Mouse (Mus musculus): ENCODE data around the gene Gusb. TPM values are rescaled to one million over a fixed set of nuclear protein-coding genes. Genes with fewer than 3 reads are reported as not detected.
"Not testable (repeated sequence)": the region's sequence is repeated elsewhere in the genome, so short reads cannot be mapped to it uniquely, and the experiment has no call there.

Gusb gene
- polyA plus RNA-seq, 1 experiment, result 35.0 TPM

DNA sequence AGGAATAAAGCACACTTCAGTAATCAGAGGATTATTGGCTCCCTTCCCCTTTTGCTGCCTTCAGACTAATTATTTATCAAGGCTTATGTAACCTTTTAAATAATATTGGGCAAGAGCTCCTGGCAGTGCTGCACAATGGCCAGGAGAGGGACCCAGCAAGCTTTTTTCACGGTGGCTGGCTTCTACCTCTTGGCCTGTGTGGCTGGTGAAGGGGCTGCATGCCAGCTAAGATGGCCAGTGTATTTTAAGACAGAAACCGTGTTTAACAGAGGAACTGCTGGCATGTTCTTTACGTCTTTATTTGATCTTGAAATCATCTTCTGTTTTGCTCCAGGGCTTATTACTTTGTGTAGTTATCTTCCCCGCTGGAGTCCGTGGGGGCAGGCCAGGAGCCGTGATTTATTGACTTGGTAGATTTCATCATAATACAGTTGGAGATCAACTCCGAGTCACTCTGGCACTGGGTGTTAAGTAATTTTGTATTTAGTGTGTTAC lies 41.4 kb upstream of the Gusb start:
- Histone ChIP-seq H3K27me3 (ENCODE audit: control insufficient read depth, insufficient read depth, insufficient read length) (no peaks in the 10 kb centered on the region), H3K4me2 (ENCODE audit: low read depth) (no peak overlapping the region), H3ac (ENCODE audit: control insufficient read depth, insufficient read length) (no peak overlapping the region), H3K36me3 (ENCODE audit: control insufficient read depth, insufficient read depth) (peaks cover 40% of the 10 kb centered on the region), H3K79me2 (ENCODE audit: control insufficient read depth, insufficient read depth) (no peaks in the 10 kb centered on the region), H3K4me3 (no peak overlapping the region)
- no peak for TF ChIP-seq POLR2A (IDR thresholded peaks at IDR 0.05; ENCODE audit: insufficient read length, low read depth)
- TF ChIP-seq TCF12 (IDR thresholded peaks at IDR 0.05; ENCODE audit: insufficient read depth, poor library complexity, severe bottlenecking), result no peak
- TF ChIP-seq REST (IDR thresholded peaks at IDR 0.05; ENCODE audit: insufficient read depth, insufficient read length), result no peak
- no peak for TF ChIP-seq CEBPB (IDR thresholded peaks at IDR 0.05; ENCODE audit: insufficient read depth, poor library complexity, severe bottlenecking)
- no peak for TF ChIP-seq POLR2AphosphoS2 (IDR thresholded peaks at IDR 0.05; ENCODE audit: insufficient read length, low read depth)
- TF ChIP-seq USF1 (IDR thresholded peaks at IDR 0.05; ENCODE audit: low read depth), result no peak
- no peak for TF ChIP-seq MAX (IDR thresholded peaks at IDR 0.05; ENCODE audit: low read depth)
- TF ChIP-seq E2F4 (IDR thresholded peaks at IDR 0.05; ENCODE audit: insufficient read depth), result no peak
- TF ChIP-seq MYOG (IDR thresholded peaks at IDR 0.05; ENCODE audit: control insufficient read depth in 1 of 3, insufficient read depth in 1 of 3, insufficient read length in 2 of 3, low read depth in 2 of 3), result no peak

DNA sequence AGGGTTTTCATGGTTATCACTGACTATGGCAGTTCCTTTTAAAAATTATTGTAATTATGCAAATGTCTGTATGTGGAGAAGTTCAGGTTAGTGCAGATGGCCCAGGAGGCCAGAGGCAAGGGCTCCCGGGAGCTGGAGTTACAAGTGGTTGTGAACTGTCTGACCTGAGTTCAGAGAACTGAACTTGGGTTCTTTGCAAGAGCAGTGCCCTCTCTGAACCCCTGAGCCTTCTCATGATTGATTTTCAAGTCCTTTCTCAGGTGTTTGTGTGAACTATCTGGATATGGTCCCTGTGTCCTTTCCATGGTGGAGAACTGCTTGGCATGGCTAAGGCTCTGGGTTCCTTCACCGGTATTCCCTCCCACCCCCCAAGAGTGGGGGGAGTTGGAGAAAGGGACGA lies 40.9 kb upstream of the Gusb start:
- no peaks in the 10 kb centered on the region for H3K27me3 ChIP-seq (ENCODE audit: control insufficient read depth, insufficient read depth, insufficient read length)
- H3K36me3 ChIP-seq (ENCODE audit: control insufficient read depth, insufficient read depth), result peaks cover 40% of the 10 kb centered on the region
- H3K79me2 ChIP-seq (ENCODE audit: control insufficient read depth, insufficient read depth), result no peaks in the 10 kb centered on the region
- H3K4me2 ChIP-seq (ENCODE audit: low read depth), result no peak overlapping the region
- no peak overlapping the region for H3ac ChIP-seq (ENCODE audit: control insufficient read depth, insufficient read length)
- no peak for TF ChIP-seq MYOG (IDR thresholded peaks at IDR 0.05; ENCODE audit: control insufficient read depth in 1 of 3, insufficient read depth in 1 of 3, insufficient read length in 2 of 3, low read depth in 2 of 3)
- no peak overlapping the region for H3K4me3 ChIP-seq

DNA sequence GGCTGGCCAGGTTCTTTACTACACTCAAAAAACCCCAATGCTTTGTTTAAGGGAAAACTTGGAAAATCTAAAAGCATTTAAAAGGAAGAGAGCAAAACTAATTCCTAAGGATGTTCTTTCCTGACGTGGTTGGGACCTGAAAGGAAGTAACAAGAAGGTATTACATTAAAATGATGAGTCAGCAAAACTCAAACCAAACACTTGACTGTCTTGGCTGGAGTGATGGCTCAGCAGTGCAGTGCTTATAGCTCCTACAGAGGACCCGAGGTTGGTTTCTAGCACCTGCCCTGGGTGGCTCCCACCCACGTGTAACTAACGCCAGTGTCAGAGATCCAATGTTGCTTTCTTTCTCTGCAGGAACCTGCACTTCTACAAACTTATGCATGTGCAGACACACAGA lies 38.4 kb upstream of the Gusb start:
- Histone ChIP-seq H3ac (ENCODE audit: control insufficient read depth, insufficient read length) (no peak overlapping the region), H3K36me3 (ENCODE audit: control insufficient read depth, insufficient read depth) (peaks cover 27% of the 10 kb centered on the region), H3K4me2 (ENCODE audit: low read depth) (no peak overlapping the region), H3K4me3 (no peak overlapping the region), H3K79me2 (ENCODE audit: control insufficient read depth, insufficient read depth) (no peaks in the 10 kb centered on the region), H3K27me3 (ENCODE audit: control insufficient read depth, insufficient read depth, insufficient read length) (no peaks in the 10 kb centered on the region)
- no peak for TF ChIP-seq USF1 (IDR thresholded peaks at IDR 0.05; ENCODE audit: low read depth)
- no peak for TF ChIP-seq SRF (IDR thresholded peaks at IDR 0.05; ENCODE audit: control insufficient read depth, insufficient read length, low read depth)
- TF ChIP-seq E2F4 (IDR thresholded peaks at IDR 0.05; ENCODE audit: insufficient read depth), result no peak
- no peak for TF ChIP-seq TCF3 (IDR thresholded peaks at IDR 0.05; ENCODE audit: insufficient read length, low read depth)
- TF ChIP-seq MYOD1 (IDR thresholded peaks at IDR 0.05; ENCODE audit: control insufficient read depth in 1 of 3, insufficient read length in 2 of 3, low read depth in 2 of 3), result no peak
- no peak for TF ChIP-seq POLR2AphosphoS2 (IDR thresholded peaks at IDR 0.05; ENCODE audit: insufficient read length, low read depth)
- TF ChIP-seq TCF12 (IDR thresholded peaks at IDR 0.05; ENCODE audit: insufficient read depth, poor library complexity, severe bottlenecking), result no peak
- TF ChIP-seq CEBPB (IDR thresholded peaks at IDR 0.05; ENCODE audit: insufficient read depth, poor library complexity, severe bottlenecking), result no peak
- TF ChIP-seq MYOG (IDR thresholded peaks at IDR 0.05; ENCODE audit: control insufficient read depth in 1 of 3, insufficient read depth in 1 of 3, insufficient read length in 2 of 3, low read depth in 2 of 3), result no peak
- no peak for TF ChIP-seq POLR2A (IDR thresholded peaks at IDR 0.05; ENCODE audit: insufficient read length, low read depth)
- TF ChIP-seq MAX (IDR thresholded peaks at IDR 0.05; ENCODE audit: low read depth), result no peak
- no peak for TF ChIP-seq REST (IDR thresholded peaks at IDR 0.05; ENCODE audit: insufficient read depth, insufficient read length)

DNA sequence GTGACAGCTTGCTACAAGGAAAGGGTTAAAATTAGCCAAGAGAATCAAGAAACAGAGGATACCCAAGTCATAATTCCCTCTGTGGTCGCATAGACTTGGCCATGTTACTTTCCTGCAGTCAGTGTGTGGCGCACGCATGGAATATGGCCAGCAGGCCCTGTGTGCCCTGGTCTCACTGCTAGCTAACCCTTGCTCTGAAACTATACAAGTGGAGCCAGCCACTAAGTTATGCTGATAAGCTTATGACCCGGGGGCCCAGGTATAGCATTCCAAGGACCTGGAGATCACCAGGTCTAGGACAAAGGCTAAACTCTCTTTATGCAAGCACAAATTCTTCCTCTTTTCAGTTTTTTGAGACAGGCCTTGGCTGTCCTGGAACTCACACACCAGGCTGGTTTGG lies 37.9 kb upstream of the Gusb start:
- Histone ChIP-seq H3K4me3 (no peak overlapping the region), H3K27me3 (ENCODE audit: control insufficient read depth, insufficient read depth, insufficient read length) (no peaks in the 10 kb centered on the region), H3K79me2 (ENCODE audit: control insufficient read depth, insufficient read depth) (no peaks in the 10 kb centered on the region), H3K4me2 (ENCODE audit: low read depth) (no peak overlapping the region), H3K36me3 (ENCODE audit: control insufficient read depth, insufficient read depth) (peaks cover 27% of the 10 kb centered on the region), H3ac (ENCODE audit: control insufficient read depth, insufficient read length) (no peak overlapping the region)
- TF ChIP-seq REST (IDR thresholded peaks at IDR 0.05; ENCODE audit: insufficient read depth, insufficient read length) (no peak), USF1 (IDR thresholded peaks at IDR 0.05; ENCODE audit: low read depth) (no peak)

DNA sequence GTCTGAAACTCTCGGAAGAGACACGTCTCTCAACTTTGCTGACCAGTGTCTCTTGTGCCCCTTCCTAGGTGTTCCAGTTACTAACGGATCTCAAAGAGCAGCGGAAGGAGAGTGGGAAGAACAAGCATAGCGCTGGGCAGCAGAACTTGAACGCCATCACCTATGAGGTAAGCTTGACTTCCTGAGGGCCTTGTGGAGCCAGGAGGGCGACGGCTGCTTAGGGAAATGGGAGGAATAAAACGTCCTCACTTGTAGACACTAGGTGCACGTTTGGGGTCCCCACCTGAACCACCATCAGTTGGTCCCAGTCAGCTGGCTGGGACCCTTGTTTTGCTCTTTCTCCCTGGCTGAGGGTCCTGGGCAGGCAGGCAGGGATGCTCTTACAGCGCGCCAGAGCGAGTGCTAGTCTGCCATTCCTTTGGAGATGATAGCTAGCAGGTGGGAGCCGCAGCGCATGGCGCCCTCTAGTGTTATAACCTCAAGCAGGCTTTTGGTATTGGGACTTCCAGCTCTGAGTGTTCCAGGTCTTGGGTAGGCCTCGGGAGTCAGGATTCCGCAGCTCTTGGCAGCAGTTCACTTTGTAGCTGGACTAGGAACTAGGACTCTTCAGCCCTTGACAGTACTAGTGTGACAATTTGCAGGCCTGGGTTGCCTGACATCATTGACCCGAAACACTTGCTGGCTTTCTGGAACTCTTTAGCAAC lies 35.1 kb upstream of the Gusb start:
- Histone ChIP-seq H3ac (ENCODE audit: control insufficient read depth, insufficient read length) (no peak overlapping the region), H3K4me2 (ENCODE audit: low read depth) (no peak overlapping the region), H3K27me3 (ENCODE audit: control insufficient read depth, insufficient read depth, insufficient read length) (no peaks in the 10 kb centered on the region), H3K4me3 (no peak overlapping the region), H3K79me2 (ENCODE audit: control insufficient read depth, insufficient read depth) (peaks cover 7% of the 10 kb centered on the region), H3K36me3 (ENCODE audit: control insufficient read depth, insufficient read depth) (peaks cover 27% of the 10 kb centered on the region)
- TF ChIP-seq USF1 (IDR thresholded peaks at IDR 0.05; ENCODE audit: low read depth) (no peak), REST (IDR thresholded peaks at IDR 0.05; ENCODE audit: insufficient read depth, insufficient read length) (no peak), MYOD1 (IDR thresholded peaks at IDR 0.05; ENCODE audit: control insufficient read depth in 1 of 3, insufficient read length in 2 of 3, low read depth in 2 of 3) (peak in 2 of 3 experiments; percentile 35 to 57), SRF (IDR thresholded peaks at IDR 0.05; ENCODE audit: control insufficient read depth, insufficient read length, low read depth) (no peak), POLR2AphosphoS2 (IDR thresholded peaks at IDR 0.05; ENCODE audit: insufficient read length, low read depth) (no peak), CEBPB (IDR thresholded peaks at IDR 0.05; ENCODE audit: insufficient read depth, poor library complexity, severe bottlenecking) (no peak)

DNA sequence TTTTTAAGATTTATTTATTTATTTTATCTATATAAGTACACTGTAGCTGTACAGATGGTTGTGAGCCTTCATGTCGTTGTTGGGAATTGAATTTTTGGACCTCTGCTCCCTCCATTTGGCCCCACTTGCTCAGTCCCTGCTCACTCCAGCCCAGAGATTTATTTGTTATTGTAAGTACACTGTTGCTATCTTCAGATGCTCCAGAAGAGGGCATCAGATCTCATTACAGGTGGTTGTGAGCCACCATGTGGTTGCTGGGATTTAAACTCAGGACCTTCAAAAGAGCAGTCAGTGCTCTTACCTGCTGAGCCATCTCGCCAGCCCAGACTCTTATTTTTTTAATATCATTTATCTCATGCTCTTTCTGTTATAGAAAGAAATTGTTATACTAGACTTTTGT lies 33.5 kb upstream of the Gusb start:
- H3K27me3 ChIP-seq (ENCODE audit: control insufficient read depth, insufficient read depth, insufficient read length); H3K4me3 ChIP-seq; H3K4me2 ChIP-seq (ENCODE audit: low read depth); H3K79me2 ChIP-seq (ENCODE audit: control insufficient read depth, insufficient read depth); H3ac ChIP-seq (ENCODE audit: control insufficient read depth, insufficient read length): not testable (repeated sequence)
- peaks cover 15% of the 10 kb centered on the region for H3K36me3 ChIP-seq (ENCODE audit: control insufficient read depth, insufficient read depth)

Data from myocyte (in vitro differentiated cells).